Mouse (Mus musculus) lung, embryonic 14.5 days (tissue): ENCODE data around the gene Lrig2. TPM values are rescaled to one million over a fixed set of nuclear protein-coding genes. Genes with fewer than 3 reads are reported as not detected.

Experiments
- ATAC-seq: fragments of 200-750 bp; cut with Nextera tagmentation; 2 replicates; pipeline ENCODE4 v1.8.0; 2017; ENCODE audit warnings: mild to moderate bottlenecking, moderate TSS enrichment, moderate library complexity; ENCODE audit not compliant: insufficient read depth
- DNase-seq: peaks from one replicate; pipeline ENCODE4 v3.0.0-alpha.2; 2015
- H3K27ac ChIP-seq: fragments of 300-500 bp; sonication (generic); 2 replicates; pipeline ENCODE4 v1.5.1; 2014; ENCODE audit warnings: low read depth, mild to moderate bottlenecking, moderate library complexity
- H3K27me3 ChIP-seq: fragments of 300-500 bp; sonication (generic); 2 replicates; pipeline ENCODE4 v1.6.1; 2014; ENCODE audit warnings: low read length, control low read depth; ENCODE audit not compliant: insufficient read depth
- H3K36me3 ChIP-seq: fragments of 300-500 bp; sonication (generic); 2 replicates; pipeline ENCODE4 v1.6.1; 2014; ENCODE audit warnings: control low read depth; ENCODE audit not compliant: insufficient read depth
- H3K4me1 ChIP-seq: fragments of 300-500 bp; sonication (generic); 2 replicates; pipeline ENCODE4 v1.6.1; 2014; ENCODE audit warnings: antibody characterized with exemption, control low read depth; ENCODE audit not compliant: insufficient read depth
- H3K4me2 ChIP-seq: fragments of 300-500 bp; sonication (generic); 2 replicates; pipeline ENCODE4 v1.6.1; 2014; ENCODE audit warnings: mild to moderate bottlenecking
- H3K4me3 ChIP-seq: fragments of 300-500 bp; sonication (generic); 2 replicates; pipeline ENCODE4 v1.5.1; 2014; ENCODE audit warnings: low read depth, low read length
- H3K9ac ChIP-seq: fragments of 300-500 bp; sonication (generic); 2 replicates; pipeline ENCODE4 v1.6.1; 2014
- H3K9me3 ChIP-seq: fragments of 300-500 bp; sonication (generic); 2 replicates; pipeline ENCODE4 v1.6.1; 2016; ENCODE audit warnings: low read depth, low read length, control low read depth
- CTCF ChIP-seq: IDR thresholded peaks from 2 replicates; pipeline ENCODE4 v1.5.1; 2016; ENCODE audit warnings: antibody characterized with exemption, low read depth
- WGBS: fragments of 180-500 bp; shearing (Covaris S2); extraction: QIAGEN DNeasy Blood & Tissue Kit; methylation state at CpG from one replicate; pipeline ENCODE4 v1.1.7; 2014; 5-methylcytosine and 5-hydroxymethylcytosine counted together
- polyA plus RNA-seq: library from polyadenylated mRNA; unstranded; fragments of >200 nt; fragmentation: Nextera tagmentation; extraction: Ambion mirVana; gene quantifications from 2 replicates; pipeline ENCODE4 v1.2.1, GENCODE M21; 2014

Lrig2 gene
- polyA plus RNA-seq, 1 experiment from 2014 or later, result 18.8 TPM

DNA sequence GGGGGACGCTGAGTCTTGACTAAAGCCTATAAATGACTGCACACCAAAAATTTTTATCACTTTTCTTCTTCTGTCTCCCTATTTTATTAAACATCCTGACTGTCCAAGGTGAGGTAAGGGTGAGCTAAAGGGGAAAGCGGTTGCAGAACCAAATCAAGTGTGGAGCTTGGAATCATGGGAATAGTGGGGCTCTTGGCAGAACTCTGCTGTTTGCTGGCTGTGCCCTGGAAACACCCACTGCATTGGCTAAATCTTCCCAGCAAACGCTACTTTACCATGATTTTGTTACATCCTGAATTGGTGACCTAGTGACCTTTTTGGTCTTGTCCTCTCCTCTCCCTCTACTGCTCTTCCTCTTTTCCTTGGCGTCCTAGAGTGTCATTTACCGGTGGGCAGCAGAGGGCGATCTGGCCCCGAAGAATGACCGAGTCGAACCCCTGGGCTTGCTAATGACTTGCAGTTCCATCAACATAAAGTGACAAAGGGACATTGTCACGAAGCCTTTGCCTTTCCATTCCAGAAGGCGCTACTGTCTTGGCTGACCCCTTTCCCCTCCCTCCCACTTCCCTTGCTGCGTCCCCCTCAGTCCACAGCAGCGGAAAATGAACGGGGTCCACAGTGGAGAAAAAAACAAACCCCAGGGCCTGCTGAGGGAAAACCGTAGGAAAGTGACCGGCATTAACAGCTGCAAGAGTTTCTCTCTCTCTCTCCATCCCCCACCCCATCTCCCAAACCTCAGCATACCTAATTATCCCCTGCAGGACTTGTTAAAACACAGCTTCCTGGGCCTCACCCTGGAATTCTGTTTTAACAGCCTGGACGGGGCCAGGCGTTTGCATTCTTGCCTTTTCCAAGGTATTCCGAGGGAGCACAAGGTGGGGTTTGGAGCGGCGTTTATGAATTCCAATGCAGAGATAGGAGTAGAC, 29.7 kb upstream of the Lrig2 start:
- ATAC-seq, result peak; percentile 82
- peak; percentile 86 for TF ChIP-seq CTCF
- no peaks in the 10 kb centered on the region for H3K4me1 ChIP-seq

DNA sequence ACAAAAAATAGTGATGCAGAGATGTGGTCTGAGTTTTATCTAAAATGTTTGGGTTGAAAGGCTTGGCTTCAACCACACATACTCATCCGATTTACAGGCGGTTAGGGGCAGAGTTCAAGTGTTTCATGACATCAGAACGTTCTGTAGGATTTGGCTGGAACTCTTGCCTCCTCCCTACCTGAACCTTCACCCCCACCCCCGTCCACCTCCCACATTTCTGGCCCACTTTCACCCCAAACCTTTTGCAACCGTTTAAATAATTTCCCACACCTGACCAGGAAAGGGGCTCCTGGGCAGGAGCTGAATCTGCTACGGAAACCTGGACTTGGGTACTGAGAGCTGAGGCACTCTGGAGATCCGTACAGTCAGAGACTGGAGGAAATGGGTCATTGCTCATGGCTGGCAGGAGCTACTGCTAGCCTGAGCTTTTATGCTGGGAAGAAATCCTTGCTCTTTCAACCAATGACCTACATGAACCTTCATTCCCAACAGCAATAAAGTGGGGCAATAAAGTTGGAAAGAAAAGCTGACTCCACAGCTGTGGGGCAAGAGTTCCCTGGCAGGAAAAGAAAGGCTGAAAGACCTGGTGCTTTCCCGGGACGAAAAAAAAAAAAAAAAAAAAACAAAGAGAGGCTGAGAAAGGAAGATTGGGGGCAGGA, 28.9 kb upstream of the Lrig2 start:
- no peak for ATAC-seq
- Histone ChIP-seq H3K4me3 (no peak overlapping the region), H3K27ac (no peak overlapping the region), H3K4me1 (no peaks in the 10 kb centered on the region), H3K27me3 (no peaks in the 10 kb centered on the region), H3K9me3 (no peaks in the 10 kb centered on the region), H3K9ac (no peak overlapping the region), H3K36me3 (no peaks in the 10 kb centered on the region), H3K4me2 (no peak overlapping the region)
- no peak for TF ChIP-seq CTCF
- no peak for DNase-seq
- 46% methylated on average over 9 of the region's 9 CpGs for WGBS

More for the DNA sequence above, 29.7 kb upstream of the Lrig2 start:
- Histone ChIP-seq H3K27me3 (no peaks in the 10 kb centered on the region), H3K9ac (peak overlapping the region; percentile 38), H3K27ac (peak overlapping the region; percentile 43; the same call in 1 of the 2 replicates), H3K9me3 (no peaks in the 10 kb centered on the region), H3K4me2 (peak overlapping the region; percentile 64), H3K4me3 (peak overlapping the region; percentile 19), H3K36me3 (no peaks in the 10 kb centered on the region)
- DNase-seq, result peak; percentile 85
- 9% methylated on average over 21 of the region's 21 CpGs for WGBS

DNA sequence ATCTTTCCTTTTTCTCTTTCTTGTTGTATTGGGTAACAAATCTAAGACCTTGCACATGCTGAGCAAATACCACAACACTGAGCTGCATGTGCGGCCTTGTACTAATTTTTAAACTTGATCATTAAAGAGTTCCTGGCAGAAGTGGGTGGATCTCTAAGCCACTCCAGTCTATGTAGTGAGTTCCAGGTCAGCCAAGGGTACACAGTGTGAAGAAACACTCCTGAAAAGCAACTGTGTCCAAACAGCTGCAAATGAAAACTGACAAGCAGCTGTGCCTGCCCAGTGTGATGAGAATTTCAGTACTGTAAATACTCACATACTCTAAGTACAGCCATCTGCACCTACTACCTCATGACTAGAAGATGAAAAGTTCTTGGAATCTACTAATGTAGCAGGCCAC, 21.5 kb upstream of the Lrig2 start:
- 94% methylated on average over 1 of the region's 1 CpGs for WGBS
- no peaks in the 10 kb centered on the region for H3K27me3 ChIP-seq
- no peak overlapping the region for H3K4me2 ChIP-seq
- H3K9me3 ChIP-seq, result no peaks in the 10 kb centered on the region
- H3K4me3 ChIP-seq, result no peak overlapping the region
- no peak for TF ChIP-seq CTCF
- DNase-seq (no peak), ATAC-seq (no peak)
- no peak overlapping the region for H3K27ac ChIP-seq
- no peaks in the 10 kb centered on the region for H3K36me3 ChIP-seq
- H3K9ac ChIP-seq, result no peak overlapping the region
- no peaks in the 10 kb centered on the region for H3K4me1 ChIP-seq

DNA sequence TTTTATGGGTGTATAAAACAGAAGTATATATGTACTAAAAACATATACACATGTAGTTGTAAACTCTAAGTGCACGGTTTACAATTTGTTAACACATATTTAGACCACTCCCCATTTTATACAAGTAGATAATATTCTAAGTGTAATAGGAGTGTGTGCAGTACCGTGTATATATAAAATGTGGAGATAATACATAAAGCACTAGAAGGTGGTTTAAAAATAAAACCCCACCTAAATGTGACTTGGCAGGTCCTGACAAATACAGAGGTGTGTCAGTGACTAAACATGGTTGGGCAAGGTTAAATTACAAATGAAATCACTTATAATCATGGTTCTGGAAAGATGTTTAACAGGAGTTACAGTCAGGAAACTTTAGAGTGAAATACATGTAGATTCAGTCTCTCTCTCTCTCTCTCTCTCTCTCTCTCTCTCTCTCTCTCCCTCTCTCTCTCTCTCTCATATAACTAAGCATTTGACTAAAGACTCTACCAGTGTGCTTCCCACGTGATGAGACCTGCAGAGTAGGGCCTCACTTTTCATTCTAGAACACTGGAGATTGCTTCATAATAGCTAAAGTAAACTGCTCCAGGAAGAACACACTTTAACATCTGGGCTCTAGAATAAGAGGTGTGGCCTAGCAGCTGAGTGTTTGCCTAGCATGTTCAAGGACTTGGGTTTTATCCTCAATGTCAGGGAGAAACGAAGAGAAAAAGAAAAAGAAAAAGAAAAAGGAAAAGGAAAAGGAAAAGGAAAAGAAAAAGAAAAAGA, 14.6 kb upstream of the Lrig2 start:
- no peak overlapping the region for H3K9ac ChIP-seq
- DNase-seq, result peak; percentile 17
- H3K4me3 ChIP-seq, result no peak overlapping the region
- no peak overlapping the region for H3K4me2 ChIP-seq
- ATAC-seq, result no peak
- no peak overlapping the region for H3K27ac ChIP-seq
- 53% methylated on average over 4 of the region's 4 CpGs for WGBS
- no peaks in the 10 kb centered on the region for H3K27me3 ChIP-seq
- no peaks in the 10 kb centered on the region for H3K9me3 ChIP-seq
- no peaks in the 10 kb centered on the region for H3K4me1 ChIP-seq
- no peaks in the 10 kb centered on the region for H3K36me3 ChIP-seq
- no peak for TF ChIP-seq CTCF

DNA sequence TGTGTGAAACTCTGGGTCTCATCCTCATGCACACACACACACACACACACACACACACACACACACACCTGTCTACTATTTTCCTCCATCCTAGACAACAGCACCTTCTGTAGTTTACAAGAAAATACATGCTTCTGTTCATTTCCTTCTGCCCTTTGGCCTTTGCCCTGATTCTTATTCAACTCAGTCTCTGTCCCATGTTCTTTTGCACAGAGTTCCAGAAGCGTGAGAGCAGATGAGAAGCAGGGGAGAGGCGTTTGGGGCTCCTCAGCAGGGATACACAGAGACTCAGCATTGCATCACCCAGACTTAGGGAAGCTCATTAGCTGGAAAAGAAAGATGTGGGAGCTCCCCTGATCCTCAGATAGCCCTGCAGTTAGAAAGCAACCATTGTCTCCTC, 13.8 kb upstream of the Lrig2 start:
- Histone ChIP-seq H3K4me2 (no peak overlapping the region), H3K4me3 (no peak overlapping the region), H3K4me1 (no peaks in the 10 kb centered on the region), H3K36me3 (no peaks in the 10 kb centered on the region), H3K27ac (no peak overlapping the region), H3K9ac (no peak overlapping the region), H3K27me3 (no peaks in the 10 kb centered on the region), H3K9me3 (no peaks in the 10 kb centered on the region)
- ATAC-seq (no peak), DNase-seq (no peak)
- WGBS, result 40% methylated on average over 2 of the region's 2 CpGs
- TF ChIP-seq CTCF, result no peak

DNA sequence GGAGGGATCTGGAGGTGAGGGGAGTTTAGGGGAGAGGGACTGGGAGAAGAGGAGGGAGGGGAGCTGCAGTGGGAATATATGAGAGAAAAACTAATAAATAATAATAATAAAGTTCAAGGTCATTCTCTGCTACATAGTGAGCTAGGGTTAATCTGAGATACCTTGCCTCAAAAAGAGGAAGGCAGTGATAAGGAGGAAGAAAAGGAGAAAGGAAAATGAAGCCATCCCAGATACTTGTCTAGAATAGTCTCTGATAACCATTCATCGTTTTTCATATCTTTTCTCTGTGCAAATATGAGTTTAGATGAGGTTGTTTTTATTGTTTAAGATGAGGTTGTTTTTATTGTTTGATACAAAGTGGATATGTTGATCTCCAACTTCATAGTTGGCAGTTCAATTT, 13.3 kb upstream of the Lrig2 start:
- Histone ChIP-seq H3K4me3 (no peak overlapping the region), H3K9ac (no peak overlapping the region), H3K36me3 (no peaks in the 10 kb centered on the region), H3K4me1 (no peaks in the 10 kb centered on the region), H3K27ac (no peak overlapping the region), H3K4me2 (no peak overlapping the region), H3K27me3 (no peaks in the 10 kb centered on the region), H3K9me3 (no peaks in the 10 kb centered on the region)
- ATAC-seq (no peak), DNase-seq (no peak)
- 61% methylated on average over 1 of the region's 1 CpGs for WGBS
- TF ChIP-seq CTCF, result no peak
